Mouse (Mus musculus) liver, adult 2 months (tissue): ENCODE results near the gene Asic5. TPM values are rescaled to one million over a fixed set of nuclear protein-coding genes. Genes with fewer than 3 reads are reported as not detected.
A peak's percentile ranks its signal among the peaks of the same experiment; 100 is the strongest.

ENCODE experiments used
- DNase-seq: peaks from one replicate; pipeline ENCODE4 v3.0.0-alpha.2; 2011; ENCODE audit warnings: low read depth, low spot score; ENCODE audit errors: extremely low read depth
- H3K27ac ChIP-seq: fragments of 200-500 bp; replicated peaks from 2 replicates; pipeline ENCODE4 v1.5.1; 2012; ENCODE audit warnings: low read depth, mild to moderate bottlenecking, control low read depth, inconsistent platforms, low read length; ENCODE audit not compliant: insufficient read depth
- H3K27me3 ChIP-seq: fragments of 200-500 bp; 2 replicates; pipeline ENCODE4 v1.6.1; 2012; ENCODE audit warnings: mild to moderate bottlenecking, moderate library complexity, low read length, inconsistent platforms; ENCODE audit not compliant: control insufficient read depth, insufficient read depth
- H3K36me3 ChIP-seq: fragments of 200-500 bp; 2 replicates; pipeline ENCODE4 v1.6.1; 2012; ENCODE audit warnings: low read length, inconsistent platforms; ENCODE audit not compliant: control insufficient read depth, insufficient read depth
- H3K4me1 ChIP-seq: fragments of 200-500 bp; 2 replicates; pipeline ENCODE4 v1.6.1; 2011; ENCODE audit warnings: low read length; ENCODE audit not compliant: control insufficient read depth, insufficient read depth
- H3K4me3 ChIP-seq: fragments of 200-500 bp; 2 replicates; pipeline ENCODE4 v1.5.1; 2011; ENCODE audit warnings: low read depth, mild to moderate bottlenecking, control low read depth, low read length, moderate library complexity; ENCODE audit not compliant: insufficient read depth
- H3K79me2 ChIP-seq: fragments of 200-500 bp; 2 replicates; pipeline ENCODE4 v1.6.1; 2012; ENCODE audit warnings: inconsistent platforms, mild to moderate bottlenecking, low read length, moderate library complexity; ENCODE audit not compliant: control insufficient read depth, insufficient read depth
- H3K9ac ChIP-seq: fragments of 200-500 bp; 2 replicates; pipeline ENCODE4 v1.6.1; 2012; ENCODE audit warnings: low read depth, mild to moderate bottlenecking, control low read depth, inconsistent platforms, low read length
- CTCF ChIP-seq: fragments of 200-500 bp; IDR thresholded peaks from 2 replicates; pipeline ENCODE4 v1.5.1; 2011; ENCODE audit warnings: low read depth, low read length, control low read depth
- POLR2A ChIP-seq: fragments of 200-500 bp; IDR thresholded peaks from 2 replicates; pipeline ENCODE4 v1.6.1; 2011; ENCODE audit warnings: low read length, control low read depth; ENCODE audit not compliant: insufficient read depth; ENCODE audit errors: extremely low read depth
- WGBS: fragments of 180-500 bp; shearing (Covaris S2); methylation state at CpG from one replicate; pipeline ENCODE4 v1.1.7; 2018; 5-methylcytosine and 5-hydroxymethylcytosine counted together
- polyA plus RNA-seq: library from polyadenylated mRNA; depleted of rRNA; stranded (reverse); fragments of >200 nt; gene quantifications from 2 replicates; pipeline ENCODE4 v1.2.3, GENCODE M21; 2012
- total RNA-seq: library from RNA; depleted of rRNA; stranded (reverse); fragments of >200 nt; gene quantifications from 2 replicates; pipeline ENCODE4 v1.2.3, GENCODE M21; 2014

The Asic5 gene
- total and polyA plus RNA-seq, 2 experiments, result 1.1 to 8.7 TPM

GRCm38 (mm10) chr3:82014148-82014703 is 32.1 kb downstream of the Asic5 start:
- TF ChIP-seq POLR2A (no peak), CTCF (no peak)
- 81% methylated on average over 7 of the region's 7 CpGs for WGBS
- no peak overlapping the region for H3K9ac ChIP-seq
- H3K4me3 ChIP-seq, result no peak overlapping the region
- DNase-seq, result no peak
- H3K27me3 ChIP-seq, result no peaks in the 10 kb centered on the region
- no peaks in the 10 kb centered on the region for H3K79me2 ChIP-seq
- H3K4me1 ChIP-seq, result no peaks in the 10 kb centered on the region
- H3K36me3 ChIP-seq, result no peaks in the 10 kb centered on the region
- H3K27ac ChIP-seq, result no peak overlapping the region

DNA sequence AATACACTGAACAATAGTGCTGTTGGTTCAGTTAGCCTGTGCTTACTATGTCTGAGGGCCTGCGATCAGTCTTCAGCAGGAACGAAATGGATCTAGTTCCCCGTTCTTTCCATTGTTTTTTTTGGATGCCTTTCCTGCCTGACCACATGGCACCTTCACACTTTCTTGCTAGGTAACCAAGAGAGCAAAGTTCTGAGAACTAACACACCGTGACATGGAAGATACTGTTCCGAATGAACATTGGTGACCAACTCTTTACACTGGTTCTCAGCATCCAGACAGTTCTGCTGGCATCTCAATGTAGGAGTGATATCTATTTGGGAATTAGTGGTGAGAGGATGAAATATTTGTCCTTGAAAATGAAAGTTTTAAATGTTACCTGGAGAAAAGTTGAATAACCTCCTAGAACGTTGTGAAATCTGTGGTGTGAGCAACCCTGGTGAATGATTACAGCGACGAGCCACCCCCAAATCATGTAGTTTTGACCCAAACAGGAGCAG is 40.4 kb downstream of the Asic5 start:
- Histone ChIP-seq H3K9ac (no peak overlapping the region), H3K4me3 (peak overlapping the region; percentile 3; the same call in 1 of the 2 replicates), H3K79me2 (no peaks in the 10 kb centered on the region), H3K4me1 (peaks cover 16% of the 10 kb centered on the region), H3K27ac (peak overlapping the region; percentile 98), H3K27me3 (no peaks in the 10 kb centered on the region), H3K36me3 (no peaks in the 10 kb centered on the region)
- peak; percentile 93 for DNase-seq
- TF ChIP-seq CTCF (no peak), POLR2A (no peak)
- WGBS, result 25% methylated on average over 8 of the region's 8 CpGs

DNA sequence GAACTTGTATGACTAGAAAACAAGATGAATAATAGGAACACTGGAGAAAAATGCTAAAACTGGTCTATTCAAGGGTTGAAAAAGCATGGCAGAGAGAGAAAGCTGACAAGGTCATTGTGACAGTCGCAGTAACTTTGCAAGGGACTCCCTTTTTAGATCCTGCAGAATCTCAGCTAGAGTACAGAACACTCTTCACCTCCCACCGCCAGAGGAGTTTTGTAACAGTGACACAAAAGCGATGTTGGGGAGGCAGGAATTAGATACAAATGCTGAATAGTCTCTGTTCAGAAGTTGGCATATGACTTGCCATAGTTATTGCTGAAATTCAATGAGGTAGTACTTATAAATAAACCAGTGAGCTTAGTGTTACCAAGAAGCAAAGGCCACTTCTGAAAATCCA is 41.0 kb downstream of the Asic5 start:
- Histone ChIP-seq H3K27me3 (no peaks in the 10 kb centered on the region), H3K36me3 (no peaks in the 10 kb centered on the region), H3K9ac (peak overlapping the region; percentile 54; the same call in 1 of the 2 replicates), H3K4me3 (no peak overlapping the region), H3K4me1 (peaks cover 16% of the 10 kb centered on the region), H3K79me2 (no peaks in the 10 kb centered on the region), H3K27ac (peak overlapping the region; percentile 98)
- TF ChIP-seq CTCF (no peak), POLR2A (no peak)
- 25% methylated on average over 3 of the region's 3 CpGs for WGBS
- DNase-seq, result peak; percentile 79

DNA sequence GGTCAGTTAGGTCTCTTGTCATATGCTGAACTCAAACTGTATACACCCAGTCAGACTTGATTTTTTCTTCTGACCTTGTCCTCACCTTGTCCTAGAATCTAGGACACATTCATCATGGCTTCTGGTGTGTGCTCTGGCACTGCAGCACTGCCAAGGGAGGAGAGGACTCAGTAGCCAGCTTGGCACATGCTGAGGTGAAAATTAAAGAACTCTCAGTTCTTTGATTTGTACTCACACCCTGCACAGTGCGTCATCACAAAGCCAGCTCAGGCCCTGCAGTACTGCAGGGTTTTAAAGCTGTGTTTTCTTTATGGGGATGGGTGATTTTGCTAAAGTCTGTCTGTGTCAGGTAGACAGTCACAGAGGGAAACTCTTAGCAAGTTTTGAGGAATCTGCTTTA is 45.2 kb downstream of the Asic5 start:
- 37% methylated on average over 1 of the region's 1 CpGs for WGBS
- Histone ChIP-seq H3K27me3 (no peaks in the 10 kb centered on the region), H3K27ac (no peak overlapping the region), H3K4me1 (peaks cover 16% of the 10 kb centered on the region), H3K9ac (no peak overlapping the region), H3K79me2 (no peaks in the 10 kb centered on the region), H3K4me3 (no peak overlapping the region), H3K36me3 (no peaks in the 10 kb centered on the region)
- no peak for TF ChIP-seq CTCF
- no peak for TF ChIP-seq POLR2A
- peak; percentile 80 for DNase-seq

GRCm38 (mm10) chr3:82029229-82029628 is 47.1 kb downstream of the Asic5 start:
- Histone ChIP-seq H3K27me3 (no peaks in the 10 kb centered on the region), H3K79me2 (no peaks in the 10 kb centered on the region), H3K36me3 (no peaks in the 10 kb centered on the region), H3K9ac (no peak overlapping the region), H3K4me1 (peaks cover 11% of the 10 kb centered on the region), H3K27ac (no peak overlapping the region), H3K4me3 (no peak overlapping the region)
- TF ChIP-seq CTCF (peak; percentile 62), POLR2A (no peak)
- DNase-seq, result peak; percentile 84
- 0% methylated on average over 3 of the region's 3 CpGs for WGBS
